Mouse (Mus musculus) forelimb bud, embryonic 11.5 days (tissue): ENCODE results near the gene Fbxo31.
A peak's percentile ranks its signal among the peaks of the same experiment; 100 is the strongest.
"Not testable (repeated sequence)": the region's sequence is repeated elsewhere in the genome, so short reads cannot be mapped to it uniquely, and the experiment has no call there.

ENCODE experiments used
- DNase-seq: peaks from one replicate; pipeline ENCODE4 v3.0.0-alpha.2; 2012; ENCODE audit warnings: low read depth, low spot score

Gene Fbxo31

DNA sequence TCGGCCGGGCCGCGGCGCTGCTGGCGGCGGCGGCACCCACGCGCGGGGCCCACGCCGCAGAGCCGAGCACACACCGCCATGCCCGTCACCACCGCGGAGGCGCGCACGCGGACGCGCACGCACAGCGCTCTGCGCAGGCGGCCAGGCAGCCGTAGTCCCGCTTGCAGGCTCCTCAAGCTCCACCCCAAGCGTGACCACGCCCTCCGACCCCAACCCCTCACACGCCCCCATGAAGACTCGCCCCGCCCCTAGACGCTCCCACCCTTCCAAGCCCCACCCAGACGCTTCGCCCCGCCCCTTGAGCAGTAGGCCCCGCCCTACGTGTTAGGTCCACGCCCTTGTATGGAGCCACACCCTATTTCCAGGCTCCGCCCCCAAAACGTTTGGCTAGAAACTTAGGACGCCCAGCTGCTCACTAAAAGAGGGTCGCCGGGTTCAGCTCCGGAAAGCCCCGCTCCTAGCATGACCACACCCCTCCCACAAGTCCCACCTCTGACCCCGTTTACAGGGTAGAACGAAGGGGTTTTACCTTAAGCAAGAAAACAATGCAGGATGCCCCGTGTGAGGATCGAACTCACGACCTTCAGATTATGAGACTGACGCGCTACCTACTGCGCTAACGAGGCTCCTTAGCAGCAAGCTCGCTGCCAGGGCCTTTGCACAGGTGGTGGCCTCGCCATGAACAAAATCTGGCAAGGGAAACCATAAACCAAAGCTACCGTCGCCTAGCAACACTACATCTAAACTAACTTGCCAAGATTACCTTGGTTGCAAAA lies at the start of gene Fbxo31:
TSS of gene Fbxo31 (minus strand) at position 131 of the 776 bp plus-strand sequence.
- DNase-seq: peak; percentile 94

DNA sequence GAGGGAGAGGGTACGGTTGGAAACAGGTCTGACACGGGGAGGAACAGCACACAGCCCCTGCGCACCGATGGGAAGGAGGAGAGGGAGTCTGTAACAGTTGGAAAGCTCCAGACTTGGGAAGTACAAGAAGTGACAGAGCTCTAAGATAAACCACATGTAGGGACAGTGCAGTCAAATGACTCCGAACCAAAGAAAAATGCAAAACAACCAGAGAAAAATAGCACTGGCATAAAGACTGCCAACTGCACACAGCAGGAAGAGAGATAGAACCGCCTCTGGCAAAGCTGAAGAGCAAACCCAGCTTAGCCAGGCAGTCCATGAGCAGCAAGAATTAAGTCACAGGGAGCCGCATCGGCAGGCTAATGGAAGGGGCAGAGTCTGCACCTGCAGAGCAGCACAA lies 44.4 kb upstream of the Fbxo31 start:
- no peak for DNase-seq

DNA sequence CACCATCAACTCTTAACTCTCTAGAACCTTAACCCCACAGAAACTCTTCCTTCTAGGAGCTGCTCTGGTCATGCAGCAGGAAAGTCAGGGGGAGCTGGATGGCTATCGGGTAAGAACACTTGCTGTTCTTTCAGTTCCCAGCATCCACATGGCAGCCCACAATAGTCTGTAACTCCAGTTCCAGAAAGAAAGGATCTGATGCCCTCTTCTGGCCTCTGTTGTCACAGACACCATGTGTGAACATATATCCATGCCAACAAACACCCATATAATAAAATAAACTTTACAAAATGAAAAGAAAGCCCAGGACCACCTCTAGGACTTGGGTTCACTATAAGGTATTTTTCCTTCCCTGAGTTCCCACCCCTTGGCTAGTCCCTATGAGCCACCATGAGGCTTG lies 43.3 kb upstream of the Fbxo31 start:
- DNase-seq: no peak

DNA sequence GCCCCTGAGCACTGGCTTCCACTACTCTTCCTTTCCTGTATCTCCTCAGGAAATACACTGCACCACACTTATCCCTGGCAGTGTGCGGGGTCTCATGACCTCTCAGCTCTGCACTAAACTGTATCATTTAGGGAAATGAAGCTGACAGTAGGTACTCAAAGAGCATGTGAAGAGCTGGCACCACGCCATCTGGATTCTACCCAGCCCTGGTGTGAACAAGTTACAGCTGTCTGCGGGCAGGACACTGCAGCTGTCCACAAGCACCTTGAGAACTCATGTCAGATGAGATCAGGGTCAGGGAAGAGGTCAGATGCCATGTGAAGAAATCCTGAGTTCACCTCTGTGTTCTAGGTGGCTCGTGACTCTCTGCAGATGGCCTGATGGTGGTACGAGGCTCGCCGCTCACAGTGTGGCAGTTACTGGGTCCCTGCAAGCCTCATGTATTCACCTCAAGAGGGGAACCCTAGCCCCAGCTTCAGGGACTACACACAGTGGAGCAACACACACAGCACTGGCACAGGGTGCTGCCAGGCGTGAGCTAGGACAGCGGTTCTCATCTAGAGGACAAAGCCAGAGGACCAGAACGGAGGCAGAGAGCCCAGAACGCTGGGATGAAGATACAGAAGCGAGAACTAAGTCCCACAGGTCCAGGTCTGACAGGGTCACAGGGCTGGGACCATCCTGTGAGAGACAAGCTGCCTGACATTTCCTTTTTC lies 42.4 kb upstream of the Fbxo31 start:
- DNase-seq: no peak

DNA sequence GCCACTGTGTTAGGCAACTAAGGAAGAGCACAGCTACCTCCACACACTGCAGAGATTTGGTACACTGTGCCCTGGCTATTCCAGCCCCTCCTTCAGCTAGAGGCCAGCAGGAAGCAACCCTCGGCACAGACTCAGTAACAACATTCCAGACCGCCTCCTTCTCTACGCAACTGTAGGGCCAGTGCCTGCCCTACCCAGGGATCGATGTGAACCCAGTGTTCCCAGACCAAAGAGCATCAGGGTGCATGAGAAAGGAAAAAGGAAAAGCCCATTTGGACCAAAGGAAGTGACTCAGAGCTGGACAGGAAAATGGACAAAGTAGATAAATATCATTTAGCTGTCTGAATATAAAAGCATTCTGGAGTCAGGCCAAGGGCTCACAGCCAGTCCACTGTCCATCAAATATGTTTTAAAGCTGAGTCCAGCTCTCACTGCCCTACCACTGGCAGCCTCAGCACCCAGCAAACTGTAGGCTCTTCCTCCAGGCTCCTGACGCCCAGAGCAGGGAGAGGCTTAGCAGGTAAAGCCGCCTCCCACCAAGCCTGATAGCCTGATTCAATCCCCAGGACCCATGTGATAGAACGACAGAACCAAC lies 40.9 kb upstream of the Fbxo31 start:
- no peak for DNase-seq

DNA sequence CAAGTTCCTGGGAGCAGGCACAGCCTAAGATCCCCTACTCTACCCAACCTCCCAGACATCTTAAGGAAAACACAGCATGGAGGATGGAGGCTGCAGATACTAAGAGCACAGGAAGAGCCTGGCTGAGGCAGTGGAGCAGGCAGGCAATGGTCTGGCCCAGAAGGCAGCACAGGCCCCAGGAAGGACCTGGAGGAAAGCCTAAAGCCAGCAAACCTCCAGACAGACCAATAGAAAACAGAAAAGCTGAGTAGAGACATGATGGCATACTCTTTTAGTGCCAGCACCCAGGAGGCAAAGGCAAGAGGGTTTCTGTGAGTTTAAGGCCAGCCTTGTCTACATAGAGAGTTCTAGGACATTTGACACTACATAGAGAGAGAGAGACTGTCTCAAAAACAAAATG lies 34.8 kb upstream of the Fbxo31 start:
- DNase-seq: no peak

DNA sequence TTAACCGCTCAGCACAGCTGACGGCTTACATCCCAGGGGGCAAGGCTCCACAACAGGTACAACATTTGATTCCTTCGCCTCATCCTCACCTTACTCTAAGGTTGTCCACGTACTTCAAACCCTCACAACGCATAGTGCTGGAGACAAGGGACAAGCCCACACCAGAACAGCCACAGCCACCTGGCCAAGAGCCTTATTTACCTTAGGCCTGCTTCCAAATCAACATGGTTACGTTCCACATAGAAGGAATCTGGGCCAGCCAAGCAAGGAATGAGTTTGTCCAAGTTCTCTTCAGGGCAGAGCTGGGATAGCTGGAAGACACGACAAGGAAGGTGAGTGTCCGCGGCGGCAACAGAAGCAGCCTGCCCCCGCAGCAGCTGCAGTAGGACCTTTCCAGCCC lies 31.3 kb upstream of the Fbxo31 start:
- DNase-seq: no peak

DNA sequence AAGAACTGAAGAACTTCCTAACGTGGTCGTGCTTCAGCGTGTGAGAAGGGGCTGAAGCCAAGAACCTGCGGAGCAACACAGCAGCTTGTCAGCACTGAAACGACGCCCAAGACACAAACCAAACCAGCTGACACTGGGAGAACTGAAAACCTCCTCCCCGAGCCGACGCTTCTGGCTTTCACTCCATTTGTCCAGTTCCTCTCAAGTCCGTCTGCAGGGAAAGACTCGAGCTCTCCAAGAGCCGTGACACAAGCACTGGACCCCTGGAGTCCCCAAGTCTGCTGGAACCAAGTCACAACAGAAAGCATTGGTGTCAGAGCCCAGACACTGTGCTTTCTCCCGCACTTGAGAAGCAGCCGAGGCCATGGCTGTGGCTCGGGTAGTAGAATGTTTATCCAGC lies 30.6 kb upstream of the Fbxo31 start:
- DNase-seq: no peak

DNA sequence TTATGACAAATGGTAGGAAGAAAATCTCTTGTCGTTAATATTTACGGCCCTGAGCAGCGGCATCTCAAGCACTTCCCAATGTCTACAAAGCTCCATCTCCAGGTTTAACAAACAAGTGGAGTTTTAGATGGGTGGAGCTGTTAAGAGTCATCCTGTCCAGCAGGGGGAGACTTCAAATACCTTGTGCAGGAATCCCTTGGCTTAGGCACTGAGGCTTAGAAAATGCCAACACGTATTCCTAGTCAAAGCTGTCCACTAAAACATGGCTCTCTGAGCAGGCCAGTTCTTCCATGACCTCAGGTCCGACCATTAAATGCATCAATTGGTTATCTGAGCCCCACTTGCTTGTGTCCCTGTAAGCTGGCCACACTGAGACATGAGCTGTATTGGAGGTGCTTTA lies 29.1 kb upstream of the Fbxo31 start:
- DNase-seq: peak; percentile 12

DNA sequence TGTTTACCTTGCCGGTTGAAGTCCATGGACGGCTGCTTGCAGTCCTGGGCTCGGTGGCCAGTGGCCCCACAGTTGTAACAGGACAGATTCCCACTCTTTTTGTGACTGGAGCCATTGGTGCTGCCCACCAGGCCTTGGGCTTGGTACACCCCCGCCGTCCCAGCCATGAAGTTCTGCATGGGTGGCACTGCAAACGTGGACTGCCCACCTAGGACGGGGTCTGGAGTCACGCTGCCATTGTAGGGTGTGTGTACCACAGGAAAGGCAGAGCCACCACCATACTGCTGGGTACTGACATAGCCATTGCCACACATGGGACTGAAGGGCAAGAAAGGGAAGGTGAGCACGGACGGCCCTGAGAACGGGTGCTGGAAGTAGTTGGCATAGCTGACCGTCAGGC lies 25.2 kb upstream of the Fbxo31 start:
- DNase-seq: no peak

DNA sequence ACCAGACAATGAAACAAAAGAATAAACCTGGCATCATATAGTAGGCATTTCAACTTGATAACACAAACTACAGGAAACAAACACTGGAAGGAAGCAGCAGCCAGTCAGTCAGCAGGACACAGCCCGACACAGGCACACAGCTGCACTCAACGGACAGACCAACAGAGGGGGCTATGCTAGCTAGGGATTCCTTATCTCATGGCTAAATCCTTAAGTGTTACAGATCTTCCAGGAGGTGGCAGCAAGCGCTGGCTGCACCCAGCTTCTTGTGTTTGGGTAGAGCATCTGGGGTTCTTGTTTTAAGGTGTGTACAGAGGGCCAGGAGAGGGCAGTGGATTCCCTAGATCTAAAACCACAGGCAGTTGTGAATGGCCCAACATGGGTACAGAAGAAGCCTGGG lies 24.3 kb upstream of the Fbxo31 start:
- peak; percentile 52 for DNase-seq

DNA sequence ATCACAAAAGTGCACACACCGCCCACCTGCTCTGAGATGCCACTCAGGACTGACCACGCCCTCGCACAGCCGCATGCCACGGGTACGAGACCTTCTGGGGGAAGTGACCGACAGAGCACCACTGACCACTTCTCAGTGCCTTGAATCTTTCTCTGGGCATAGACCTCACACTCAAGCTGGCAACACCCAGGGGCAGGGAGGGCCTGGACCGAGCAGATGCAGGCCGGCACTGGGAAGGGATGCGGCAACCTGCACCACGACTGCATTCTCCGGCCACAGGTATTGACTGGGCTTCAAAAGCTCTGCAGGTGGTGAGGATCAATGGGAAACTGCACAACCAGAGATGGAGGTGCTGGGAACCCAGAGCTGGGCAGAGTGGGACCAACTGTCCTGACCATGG lies 23.8 kb upstream of the Fbxo31 start:
- no peak for DNase-seq

DNA sequence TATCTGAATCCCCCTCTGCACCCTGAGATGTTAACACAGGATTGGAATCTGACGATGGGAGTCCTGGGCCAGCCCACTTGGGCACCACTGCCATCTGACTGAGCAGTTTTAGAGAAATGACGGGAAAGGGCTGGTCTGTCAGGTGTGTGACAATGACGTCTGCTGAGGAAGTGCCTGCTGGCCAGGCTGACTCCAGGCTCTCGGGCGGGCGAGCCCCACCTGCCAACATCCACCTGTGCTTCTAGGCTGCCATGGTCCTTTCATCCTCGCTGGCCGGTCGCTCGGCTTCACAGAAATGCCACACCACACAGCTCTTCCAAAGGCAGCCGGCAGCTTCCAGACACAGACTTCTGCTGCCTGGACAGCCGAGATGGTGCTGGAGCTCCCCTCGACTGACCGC lies 21.2 kb upstream of the Fbxo31 start:
- DNase-seq: no peak

DNA sequence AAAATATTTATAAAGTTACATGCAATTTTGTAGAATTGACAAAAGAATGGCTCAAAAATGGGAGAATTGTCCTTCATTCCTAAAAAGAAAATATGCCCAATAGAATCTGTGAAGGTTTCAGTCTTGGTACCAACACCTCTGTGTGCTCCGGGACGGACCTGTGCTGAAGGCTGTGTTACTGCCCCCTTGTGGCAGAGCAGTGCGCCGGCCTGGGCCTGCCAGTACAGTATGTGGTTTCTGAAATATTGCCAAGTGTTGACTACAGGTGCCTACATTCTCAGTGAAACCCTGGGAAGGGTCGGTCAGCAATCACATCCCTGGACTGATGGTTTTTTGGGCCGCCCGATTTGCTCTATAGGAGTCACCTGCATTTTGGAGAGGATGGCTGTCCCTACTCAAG lies 20.3 kb upstream of the Fbxo31 start:
- DNase-seq: peak; percentile 78

DNA sequence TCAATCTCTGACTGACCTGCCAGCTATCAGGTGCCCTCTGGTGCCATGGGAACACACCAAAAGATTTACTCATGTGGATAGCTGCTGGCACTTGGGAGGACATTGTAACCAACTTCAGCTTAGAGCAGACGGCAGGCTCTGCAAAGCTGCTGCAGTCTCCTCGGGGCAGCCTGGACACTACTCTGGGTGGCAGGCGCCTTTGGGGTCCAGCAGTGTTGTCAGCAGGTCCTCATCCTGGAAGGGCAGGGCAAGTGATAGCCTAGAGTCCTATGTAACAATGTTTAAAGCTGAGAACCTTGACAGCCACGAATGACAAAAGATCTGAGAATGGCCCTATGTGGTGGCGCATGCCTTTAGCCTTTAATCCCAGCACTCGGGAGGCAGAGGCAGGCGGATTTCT lies 19.6 kb upstream of the Fbxo31 start:
- no peak for DNase-seq

DNA sequence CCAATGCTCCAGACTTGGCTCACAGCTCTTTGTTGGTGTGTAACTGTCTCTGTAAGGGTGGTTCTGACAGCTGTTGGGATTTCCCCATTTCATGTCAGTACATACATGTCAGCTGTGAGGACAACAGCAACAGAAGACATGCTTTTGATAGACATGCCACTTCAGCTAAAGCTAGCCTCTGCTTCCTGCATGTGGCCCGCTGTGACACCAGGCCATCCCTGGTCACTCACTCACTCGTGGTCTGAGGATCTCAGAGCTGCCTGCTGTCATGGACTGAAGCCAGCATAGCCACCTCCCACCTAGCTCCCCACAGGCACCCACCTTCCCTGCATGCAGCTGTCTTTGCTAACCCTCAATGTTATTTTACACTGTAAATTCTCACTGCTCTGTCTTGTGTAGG lies 18.9 kb upstream of the Fbxo31 start:
- not testable (repeated sequence) for DNase-seq

DNA sequence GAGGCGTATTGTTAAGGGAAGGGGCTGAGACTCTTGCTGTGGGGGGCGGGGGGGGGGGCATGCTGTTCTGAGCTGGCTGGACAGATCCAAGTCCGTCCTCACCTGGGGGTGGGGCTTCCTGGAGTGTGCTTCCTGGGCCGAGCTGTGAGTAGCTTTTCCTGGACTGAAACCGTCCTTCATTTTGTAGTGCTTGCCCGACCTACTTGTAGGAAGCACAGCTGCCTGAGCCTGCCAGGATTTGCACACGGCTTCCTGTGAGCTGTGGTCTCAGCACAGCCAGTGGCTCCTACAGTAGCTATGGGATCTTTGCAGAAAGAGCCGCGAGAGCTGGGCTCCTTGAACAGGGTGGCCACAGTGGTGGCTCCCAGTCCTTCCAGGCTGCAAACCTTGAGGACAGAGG lies 15.4 kb upstream of the Fbxo31 start:
- no peak for DNase-seq

DNA sequence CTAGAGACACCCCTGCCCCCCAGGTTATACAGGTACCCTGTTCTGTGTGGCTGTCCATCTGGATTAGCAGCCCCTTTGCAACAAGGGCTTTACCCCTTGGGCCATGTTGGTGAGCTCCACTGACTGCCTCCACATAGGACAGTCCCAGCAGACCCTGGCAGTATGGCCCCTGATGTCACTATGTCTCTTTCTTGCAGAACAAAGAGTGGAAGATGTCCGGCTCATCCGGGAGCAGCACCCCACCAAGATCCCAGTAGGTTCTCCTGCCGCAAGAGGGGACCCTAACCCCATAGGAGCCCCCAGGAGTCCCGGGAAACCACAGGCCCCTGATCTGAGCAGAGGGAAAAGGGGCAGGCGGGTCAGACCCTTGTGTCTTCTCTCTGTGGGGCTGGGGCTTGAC lies 14.7 kb upstream of the Fbxo31 start:
- no peak for DNase-seq

DNA sequence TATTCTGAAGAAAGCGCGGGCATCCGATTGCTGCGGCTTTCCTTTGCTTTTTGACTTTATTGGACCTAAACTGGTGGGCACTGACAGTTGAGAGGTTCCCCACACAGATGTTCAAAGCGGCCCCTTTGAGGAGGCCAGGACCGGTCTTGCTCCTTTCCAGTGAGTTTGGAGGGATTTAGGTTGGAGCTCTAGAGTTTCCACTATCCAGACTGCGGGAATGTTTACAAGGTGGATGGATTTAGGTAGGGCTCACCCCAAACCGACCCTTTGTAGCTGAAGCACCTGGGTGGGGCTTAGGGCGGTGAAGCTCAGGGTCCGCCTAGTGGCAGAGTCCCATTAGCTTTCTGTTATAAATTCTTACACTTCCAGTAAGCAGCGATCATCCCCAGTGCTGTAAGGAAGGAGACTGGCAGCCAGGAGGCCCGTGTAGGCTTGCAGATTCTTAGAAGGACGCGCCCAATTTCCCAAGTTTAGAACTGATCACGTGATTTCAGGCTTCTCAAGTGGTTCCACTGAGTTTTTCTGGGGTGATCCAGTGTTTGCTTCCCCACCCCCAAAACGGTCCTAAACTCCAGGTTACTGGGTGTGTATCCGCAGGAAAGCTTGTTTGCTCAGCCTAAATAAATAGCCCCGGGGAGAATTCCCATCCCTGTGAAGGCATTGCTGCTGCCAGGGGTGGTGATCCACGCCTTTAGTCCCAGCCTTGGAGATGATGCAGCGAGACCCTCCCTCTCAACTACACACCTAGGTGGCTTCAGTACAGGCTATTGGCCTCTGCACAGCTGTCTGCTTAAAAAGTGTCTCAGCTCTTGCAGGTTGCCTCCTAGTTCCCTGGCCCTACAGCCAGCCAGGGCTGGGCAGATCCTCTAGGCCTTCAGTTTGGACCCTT lies 12.8 kb upstream of the Fbxo31 start:
- peak; percentile 42 for DNase-seq

DNA sequence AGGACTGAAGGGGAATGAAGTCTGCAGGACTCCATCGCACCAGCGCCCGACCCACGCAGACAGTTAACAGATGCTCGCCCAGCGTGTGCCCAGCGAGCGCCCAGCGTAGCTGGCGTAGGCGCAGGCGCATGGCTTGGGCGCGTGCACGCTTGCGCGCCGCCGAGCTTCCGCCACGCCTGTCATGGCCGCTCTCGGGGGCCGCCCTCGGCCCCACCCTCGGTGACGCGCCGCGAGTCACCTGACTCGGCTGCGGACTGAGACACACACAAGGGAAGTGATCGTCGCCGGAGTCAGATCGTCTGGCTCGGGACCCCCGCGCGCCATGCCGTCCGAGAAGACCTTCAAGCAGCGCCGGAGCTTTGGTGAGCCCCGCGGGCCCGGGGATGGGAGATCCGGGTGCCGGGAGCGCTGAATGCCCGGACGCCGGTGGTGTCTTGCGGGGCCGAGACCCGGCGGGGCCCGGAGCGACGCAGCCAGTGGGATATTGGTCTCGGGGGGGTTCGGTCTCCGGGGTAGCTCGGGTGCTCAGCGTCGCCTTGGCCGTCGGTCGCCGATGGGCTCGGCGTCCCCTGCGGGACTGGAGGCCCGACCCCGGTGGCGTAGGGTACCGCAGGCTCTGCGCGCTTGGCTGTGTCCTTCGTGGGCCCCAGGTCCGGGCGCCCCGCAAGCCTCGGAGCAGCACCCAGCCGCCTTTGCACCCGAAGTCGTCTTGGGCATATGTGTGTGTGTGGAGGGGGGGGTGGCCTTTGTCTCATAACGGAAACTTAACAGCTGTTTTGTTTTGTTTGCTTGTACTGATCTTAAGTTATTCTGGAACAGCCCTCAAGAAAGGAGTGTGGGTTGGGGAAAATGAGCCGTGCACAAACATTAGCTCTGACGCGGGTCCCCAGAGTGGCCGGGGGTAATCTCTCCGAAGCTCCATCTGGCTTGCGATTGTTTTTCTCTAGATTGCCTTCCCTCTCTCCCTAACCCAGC lies 11.9 kb upstream of the Fbxo31 start, which contains the start of gene Map1lc3b:
TSS of gene Map1lc3b (plus strand) at position 159 of the 975 bp plus-strand sequence.
- peak; percentile 94 for DNase-seq
